Mouse (Mus musculus) cerebellum, adult 2 months (tissue): ENCODE results near the gene Inpp5a.

Source experiments
- CTCF ChIP-seq: fragments of 200-500 bp; IDR thresholded peaks from 2 replicates; pipeline ENCODE4 v1.5.1; 2011; ENCODE audit warnings: low read depth, mild to moderate bottlenecking, control low read depth, low read length, moderate library complexity, borderline replicate concordance; ENCODE audit not compliant: insufficient read depth
- POLR2A ChIP-seq: fragments of 200-500 bp; IDR thresholded peaks from 2 replicates; pipeline ENCODE4 v1.6.1; 2011; ENCODE audit warnings: low read length, control low read depth, borderline replicate concordance; ENCODE audit not compliant: insufficient read depth

DNA sequence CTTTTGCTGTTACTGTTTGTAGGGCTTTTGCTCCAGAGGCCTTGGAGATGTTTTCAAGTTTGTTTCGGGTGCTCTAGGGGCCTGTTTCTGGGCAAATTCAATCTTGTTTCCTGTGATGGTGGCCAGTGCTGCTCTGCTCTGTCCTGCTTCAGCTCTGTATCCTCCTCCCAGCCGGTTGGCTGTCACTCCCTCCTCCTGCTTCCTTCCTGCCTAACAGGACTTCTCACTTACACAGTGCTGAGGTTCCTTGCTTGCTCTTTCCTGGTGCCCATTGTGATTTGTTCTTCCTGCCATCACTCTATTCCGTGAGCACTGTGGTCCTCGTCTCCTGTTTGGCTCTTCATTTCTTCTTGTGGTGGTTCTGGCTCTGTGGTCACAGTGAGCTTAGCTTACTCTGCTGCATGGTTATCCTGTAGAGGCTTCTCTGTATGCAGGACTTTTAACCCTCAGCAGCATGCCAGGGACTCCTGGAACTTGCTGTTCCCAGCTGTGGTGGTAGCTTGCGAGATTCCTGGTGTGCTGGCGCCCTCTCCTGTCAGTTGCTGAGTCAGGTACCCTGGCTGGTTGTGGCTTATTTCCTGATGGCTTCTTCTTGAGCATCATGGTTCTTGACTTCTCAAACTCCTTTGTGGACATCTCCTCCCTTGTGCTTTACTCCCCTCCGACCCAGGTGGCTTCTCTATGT, 84.1 kb downstream of the Inpp5a start:
- TF ChIP-seq CTCF (peak; percentile 96), POLR2A (no peak)
